Mouse (Mus musculus): Measurements from ENCODE around the gene Aff1.

The Aff1 gene

GRCm38 (mm10) chr5:103749465-103750285 is 57.5 kb downstream of the Aff1 start:
- no peak for DNase-seq (ENCODE audit: low spot score in 2 of 2)

GRCm38 (mm10) chr5:103752665-103753510 is 60.7 kb downstream of the Aff1 start:
- DNase-seq (ENCODE audit: low spot score in 2 of 2) = peak; percentile 30 to 33

DNA sequence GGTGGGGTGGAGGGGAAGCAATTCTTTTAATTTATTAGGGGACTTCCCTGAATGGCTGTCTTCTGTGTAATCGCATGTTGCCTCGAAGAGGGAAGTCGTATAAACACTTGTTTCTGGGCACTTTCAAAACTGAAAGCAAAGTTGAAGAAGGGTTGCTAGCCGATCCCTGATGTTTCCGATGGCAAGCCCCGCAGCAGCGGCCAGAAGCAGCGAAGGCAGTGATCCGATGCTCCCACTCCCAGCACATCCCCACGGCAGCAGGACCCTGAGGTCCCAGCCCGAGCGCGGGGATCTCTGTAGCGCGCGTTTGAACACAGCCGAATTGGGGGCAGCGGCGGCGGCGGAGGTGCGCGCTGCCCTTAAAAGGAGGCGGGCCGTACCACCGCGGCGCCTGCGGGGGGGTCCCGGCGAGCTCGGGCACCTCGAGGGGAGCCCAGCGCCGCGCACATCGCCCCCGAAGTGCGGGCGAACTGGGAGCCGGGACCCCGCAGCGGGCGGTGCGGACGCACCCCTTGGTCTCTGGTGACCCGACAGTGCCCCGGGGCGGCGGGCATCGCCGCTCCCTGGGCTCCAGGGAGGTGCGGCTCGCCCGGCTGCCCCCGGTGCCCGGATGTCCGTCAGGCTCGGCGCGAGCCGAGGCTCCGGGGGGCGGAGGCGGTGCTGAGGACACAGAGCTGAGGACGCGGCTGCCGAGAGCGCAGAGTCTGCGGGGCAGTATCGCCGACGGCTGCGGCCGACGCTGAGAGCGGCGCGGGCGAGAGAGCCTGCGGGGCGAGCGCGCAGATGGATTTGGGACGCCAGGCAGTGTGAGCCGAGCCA is 61.5 kb downstream of the Aff1 start:
- peak; percentile 80 to 82 for DNase-seq (ENCODE audit: low spot score in 2 of 2)

GRCm38 (mm10) chr5:103754330-103755134 is 62.4 kb downstream of the Aff1 start:
- DNase-seq (ENCODE audit: low spot score in 2 of 2) = no peak

DNA sequence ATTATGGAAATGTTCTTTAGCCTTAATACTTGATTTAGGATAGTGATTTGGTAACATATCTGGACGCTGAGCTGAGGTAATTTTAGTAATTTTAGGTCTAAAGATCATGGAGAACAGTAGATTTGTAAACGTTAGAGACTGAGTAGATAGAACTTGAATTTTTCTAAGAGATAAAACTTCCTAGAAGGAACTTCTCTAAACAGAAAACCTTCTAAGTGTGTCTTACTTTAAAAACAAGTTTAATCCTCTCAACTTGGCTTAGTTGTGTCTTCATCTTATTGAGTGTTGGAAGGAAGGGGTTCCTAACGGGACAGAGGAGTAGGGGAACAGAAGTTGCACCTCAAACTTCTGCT is 62.9 kb downstream of the Aff1 start:
- no peak for DNase-seq (ENCODE audit: low spot score in 2 of 2)

DNA sequence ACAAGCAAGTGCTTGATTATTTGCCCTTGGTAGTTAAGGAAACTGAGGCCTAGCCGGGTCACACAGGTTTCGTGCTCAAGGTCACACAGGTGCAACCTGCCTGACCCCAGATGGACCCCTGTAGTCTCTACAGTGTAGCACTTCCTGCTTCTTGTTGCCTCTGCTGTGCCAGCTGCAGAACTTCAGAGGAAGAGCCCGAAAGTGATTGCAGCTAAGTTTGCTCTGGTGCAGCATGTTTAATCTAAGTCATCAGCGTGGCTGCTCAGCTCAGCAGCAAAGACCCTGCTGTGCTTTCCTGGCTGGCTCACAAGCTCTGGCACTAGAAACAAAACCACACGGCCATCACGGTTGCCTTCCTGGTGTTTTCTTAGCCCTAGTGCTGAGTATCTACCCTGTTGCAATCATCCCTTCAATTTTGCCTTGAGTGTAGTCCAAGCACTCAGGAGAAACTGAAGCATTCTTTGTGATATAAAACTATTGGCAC is 64.1 kb downstream of the Aff1 start:
- DNase-seq (ENCODE audit: low spot score in 2 of 2) = no peak

GRCm38 (mm10) chr5:103758491-103758890 is 66.3 kb downstream of the Aff1 start:
- no peak for DNase-seq (ENCODE audit: low spot score in 2 of 2)

DNA sequence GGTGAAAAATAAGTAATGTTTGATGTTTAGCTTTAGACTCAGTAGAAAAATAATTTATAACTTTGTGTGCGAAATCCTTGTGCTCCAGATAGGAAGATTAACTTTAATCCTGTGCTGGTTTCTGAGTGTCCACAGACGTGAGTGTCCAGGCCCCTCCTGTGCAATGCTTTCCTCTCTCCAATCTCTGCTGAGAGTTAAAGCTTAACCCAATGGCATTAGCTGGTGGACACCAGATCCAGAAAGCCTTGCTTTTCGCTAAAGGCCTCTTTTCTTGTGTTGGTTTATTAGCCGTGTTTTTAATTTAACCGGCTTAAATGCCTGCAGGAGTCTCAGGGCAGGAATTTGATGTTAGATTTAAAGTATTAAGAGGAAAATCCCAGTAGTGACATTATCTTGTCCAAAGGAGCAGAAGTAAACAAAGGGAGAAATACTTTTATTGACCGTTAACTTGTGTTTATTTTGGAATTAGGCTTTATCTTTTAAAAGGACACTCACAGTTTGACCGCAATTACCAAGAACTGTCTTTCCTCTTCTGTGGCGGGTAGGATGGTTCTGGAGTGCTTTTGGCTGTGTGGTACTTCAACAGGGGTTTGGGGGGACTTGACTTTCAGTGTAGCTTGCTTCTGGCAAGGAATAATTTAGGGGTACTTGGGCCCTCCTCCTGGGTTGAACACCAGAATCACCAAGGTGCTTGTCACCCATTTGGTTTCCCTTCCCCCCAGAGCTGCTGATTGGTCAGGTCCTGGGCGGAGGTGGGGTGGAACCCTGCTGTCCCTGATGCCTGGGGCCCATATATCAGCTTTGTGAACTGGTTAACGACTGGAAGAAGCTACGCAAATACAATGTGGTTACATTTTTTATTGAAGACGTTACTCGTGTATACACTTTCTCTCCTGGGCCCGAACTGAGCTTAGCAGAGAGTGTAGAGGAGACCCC is 67.6 kb downstream of the Aff1 start:
- DNase-seq (ENCODE audit: low spot score in 2 of 2) = no peak

DNA sequence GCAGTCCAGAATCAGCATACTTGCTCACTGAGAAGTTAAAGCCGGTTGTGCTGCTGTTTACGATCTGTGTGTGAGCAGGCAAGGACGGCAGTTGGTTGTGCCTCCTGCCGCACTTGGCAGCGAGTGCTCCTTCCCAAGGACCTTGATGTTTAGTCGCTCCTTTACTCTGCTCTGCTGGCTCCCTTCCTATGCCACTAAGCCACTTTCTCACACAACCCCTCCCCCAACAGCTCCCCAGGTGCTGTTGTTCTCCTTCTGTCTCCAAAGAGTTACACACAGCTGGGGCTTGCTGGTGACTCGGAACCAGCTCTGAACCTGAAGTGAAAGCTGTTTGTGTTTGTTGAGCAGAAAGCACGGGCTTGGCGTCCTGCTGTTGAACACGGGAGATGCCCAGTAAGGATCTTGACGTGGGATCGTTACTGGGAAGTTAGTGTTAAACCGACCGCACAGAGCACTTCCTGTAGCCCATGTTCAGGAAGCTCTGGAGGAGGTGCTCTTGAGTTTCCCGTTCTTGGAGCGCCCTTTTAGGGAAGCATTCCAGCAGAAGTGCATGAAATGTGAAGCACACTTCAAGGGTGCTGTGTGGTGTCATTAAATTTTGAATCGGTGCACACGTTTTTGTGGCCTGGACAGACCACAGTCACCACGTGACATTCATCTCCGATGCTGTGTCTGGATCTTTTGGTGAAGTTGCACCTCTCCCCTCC is 68.4 kb downstream of the Aff1 start:
- no peak for DNase-seq (ENCODE audit: low spot score in 2 of 2)

GRCm38 (mm10) chr5:103761754-103762153 is 69.6 kb downstream of the Aff1 start:
- DNase-seq (ENCODE audit: low spot score in 2 of 2) = no peak

DNA sequence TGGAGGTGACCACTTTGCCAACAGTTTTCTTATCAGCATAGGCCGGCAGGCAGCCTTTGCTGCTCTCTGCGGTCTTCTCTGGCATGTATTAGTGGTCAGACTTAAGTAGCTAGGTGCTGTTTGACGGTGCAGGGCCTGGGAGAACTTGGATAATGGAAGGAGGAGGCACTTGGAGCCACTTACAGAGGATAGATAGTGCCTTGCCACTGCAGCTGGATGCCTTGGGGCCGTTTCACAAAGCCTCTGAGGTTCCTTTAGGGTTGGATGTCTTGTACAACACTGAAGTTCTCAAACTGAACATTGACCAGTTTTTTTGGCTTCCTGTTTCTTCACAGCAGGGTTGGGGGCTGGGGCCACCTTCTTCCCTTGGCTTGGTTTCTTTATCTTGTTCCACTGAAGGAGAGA is 70.7 kb downstream of the Aff1 start:
- DNase-seq (ENCODE audit: low spot score in 2 of 2) = no peak

GRCm38 (mm10) chr5:103765356-103765755 is 73.2 kb downstream of the Aff1 start:
- no peak for DNase-seq (ENCODE audit: low spot score in 2 of 2)

DNA sequence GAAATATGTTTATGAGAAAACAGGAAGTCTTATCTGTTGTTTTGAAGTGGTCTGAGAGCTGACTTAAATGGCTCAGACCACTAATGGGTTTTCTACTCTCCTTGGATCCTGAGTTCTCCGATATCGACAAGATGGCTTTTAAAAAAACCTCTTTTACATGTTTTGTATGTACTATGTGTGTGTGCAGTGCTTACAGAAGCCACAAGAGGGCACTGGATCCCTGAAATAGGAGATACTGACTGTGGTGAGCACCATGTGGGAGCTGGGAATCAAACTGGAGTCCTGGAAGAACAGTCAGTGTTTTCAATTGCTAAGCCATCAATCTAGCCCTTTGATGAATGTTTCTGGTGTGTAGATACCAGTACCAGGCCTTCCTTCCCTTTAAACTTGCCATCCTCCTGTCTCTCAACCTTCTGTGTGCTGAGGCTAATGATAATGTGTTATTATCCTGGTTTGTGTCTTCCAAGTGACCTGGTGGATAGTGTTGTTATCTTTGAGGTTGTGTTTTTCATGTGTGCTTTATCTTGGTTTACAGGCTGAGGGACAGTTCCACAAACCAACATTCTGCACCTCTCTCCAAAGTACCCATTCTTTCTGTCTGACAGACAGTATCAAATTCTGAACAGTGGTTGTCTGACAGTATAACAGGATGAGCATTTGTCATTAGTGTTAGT is 73.7 kb downstream of the Aff1 start:
- no peak for DNase-seq (ENCODE audit: low spot score in 2 of 2)

DNA sequence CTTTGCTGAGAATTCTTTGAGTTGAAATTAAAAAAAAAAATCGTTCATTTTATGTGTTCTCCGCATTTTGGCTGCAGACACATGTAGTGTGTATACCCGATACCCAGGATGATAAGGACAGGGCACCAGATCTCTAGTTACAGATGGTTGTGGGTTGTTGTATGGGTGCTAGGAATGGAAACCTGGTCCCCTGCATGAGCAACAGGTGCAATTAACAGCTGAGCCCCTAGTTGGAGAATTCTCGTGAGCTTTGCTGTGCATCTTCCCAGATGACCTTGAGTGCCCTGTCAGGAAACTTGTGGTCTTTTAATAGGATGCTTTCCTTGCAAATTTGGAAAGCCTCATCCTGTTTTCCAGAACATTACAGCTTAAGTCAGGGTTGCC is 74.2 kb downstream of the Aff1 start:
- DNase-seq (ENCODE audit: low spot score in 2 of 2) = no peak

GRCm38 (mm10) chr5:103768961-103769360 is 76.8 kb downstream of the Aff1 start:
- DNase-seq (ENCODE audit: low spot score in 2 of 2) = no peak

GRCm38 (mm10) chr5:103769701-103770100 is 77.5 kb downstream of the Aff1 start:
- DNase-seq (ENCODE audit: low spot score in 2 of 2) = no peak

DNA sequence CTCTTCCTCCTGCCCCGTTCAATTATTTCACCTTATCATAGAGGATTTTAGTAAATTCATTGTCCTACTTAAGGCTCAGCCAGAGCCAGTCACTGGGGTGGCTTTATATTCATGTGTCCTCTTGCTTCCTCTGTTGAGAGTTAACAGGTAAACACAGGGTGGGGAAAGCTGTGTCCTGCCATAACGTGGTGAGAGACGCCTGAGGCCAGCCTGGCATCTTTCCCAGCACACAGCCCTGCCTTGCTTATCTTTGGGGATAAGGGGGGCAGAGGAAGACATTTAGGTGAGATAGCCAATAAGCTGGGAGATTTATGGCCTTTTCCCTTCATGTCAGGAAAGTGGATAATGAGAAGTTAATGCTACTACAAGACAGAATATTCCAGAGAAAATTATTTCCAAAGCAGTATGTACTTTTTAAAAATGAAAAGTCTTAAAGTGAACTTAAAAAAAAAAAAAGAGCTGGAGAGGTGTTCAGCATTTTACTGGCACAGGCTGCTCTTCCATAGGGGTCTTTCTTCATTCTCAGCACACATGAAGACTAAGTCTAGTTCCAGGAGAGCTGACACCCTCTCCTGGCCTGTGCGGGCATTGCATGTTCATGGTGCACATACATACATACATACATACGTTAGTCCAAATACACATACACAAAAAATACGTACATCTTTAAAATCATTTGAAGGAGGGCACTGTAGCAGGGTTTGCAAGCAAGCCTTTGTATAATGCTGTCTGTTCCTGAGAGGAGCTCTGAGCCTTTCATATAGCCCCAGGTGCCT is 78.5 kb downstream of the Aff1 start:
- DNase-seq (ENCODE audit: low spot score in 2 of 2) = no peak

- DNase-seq (ENCODE audit: low spot score in 2 of 2) = no peak
Observed at GRCm38 (mm10) chr5:103771380-103771779, 79.2 kb downstream of the Aff1 start.
